Mouse (Mus musculus) layer of hippocampus, adult 2 months (tissue): ENCODE results near the gene Kcnj5. TPM values are rescaled to one million over a fixed set of nuclear protein-coding genes. Genes with fewer than 3 reads are reported as not detected.

Source experiments
- DNase-seq, 2 experiments: peaks; one replicate each; pipeline ENCODE4 v3.0.0; 2022; ENCODE audit warnings: low spot score in 2 of 2
- H3K27ac ChIP-seq: fragments of 200-600 bp; 2 replicates; pipeline ENCODE4 v1.8.1; 2022
- H3K4me3 ChIP-seq: fragments of 200-600 bp; 2 replicates; pipeline ENCODE4 v1.8.1; 2022; ENCODE audit warnings: mild to moderate bottlenecking
- CTCF ChIP-seq: fragments of 200-600 bp; conservative IDR thresholded peaks from 2 replicates; pipeline ENCODE4 v1.8.1; 2022; ENCODE audit warnings: antibody characterized with exemption, mild to moderate bottlenecking, moderate library complexity
- long read RNA-seq, 2 experiments: library from polyadenylated mRNA; stranded (forward); transcript quantifications; one replicate each; pipeline ENCODE4 v2.0.0; 2021; ENCODE audit warnings: borderline mapping rate in 2 of 2
- total RNA-seq, 2 experiments: library from RNA; stranded (reverse); gene quantifications; 2 replicates each; pipeline ENCODE4 v1.2.3; 2021

The Kcnj5 gene
- under 1 TPM; 0.25 to 0.36 TPM for total RNA-seq
- long read RNA-seq, experiment 1, result 0 reads
- long read RNA-seq, experiment 2, result 0 reads

DNA sequence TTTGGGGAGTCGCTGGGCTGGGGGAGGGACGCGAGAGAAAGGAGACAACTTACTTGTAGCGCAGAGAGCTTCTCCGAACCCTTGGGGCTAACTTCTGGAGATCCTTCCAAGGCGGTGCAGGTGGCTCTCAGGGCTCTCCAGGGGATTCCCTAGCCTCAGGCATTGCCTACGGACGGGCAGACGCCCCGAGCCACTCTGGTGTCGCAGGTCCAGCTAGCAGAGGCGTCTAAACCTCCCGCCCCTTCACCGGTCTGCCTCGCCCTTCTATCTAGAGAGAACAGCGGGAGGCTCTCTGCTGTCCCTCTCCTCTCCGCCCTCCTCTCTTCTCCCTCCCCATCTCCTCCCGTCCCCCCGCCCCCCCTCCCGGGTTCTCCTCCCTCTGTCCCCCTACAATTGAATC lies at the start of gene Kcnj5:
TSS of gene Kcnj5 (minus strand) at position 300 of the 400 bp plus-strand sequence.
- H3K27ac ChIP-seq, result no peak within 1 kb of the TSS
- peak within 1 kb of the TSS; percentile 27 for H3K4me3 ChIP-seq
- TF ChIP-seq CTCF, result no peak

DNA sequence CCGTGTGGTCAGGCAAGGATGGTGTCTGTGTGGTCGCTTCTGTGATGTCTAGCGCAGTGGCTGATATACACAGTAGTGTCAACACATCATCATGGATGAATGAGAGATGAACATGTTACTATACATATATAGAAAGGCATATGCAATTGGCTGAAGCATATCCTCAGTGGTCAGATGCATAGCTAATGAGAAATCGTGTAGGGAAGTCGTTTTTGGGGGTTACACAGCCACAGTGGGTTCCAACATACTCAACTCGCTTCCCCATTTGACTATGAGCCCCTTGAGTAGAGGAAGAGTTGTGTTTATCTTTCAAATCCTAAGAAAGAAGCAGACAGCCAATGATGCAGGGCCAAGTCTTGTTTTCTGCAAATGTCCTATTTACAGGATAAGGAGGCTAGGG lies 48.6 kb upstream of the Kcnj5 start:
- Histone ChIP-seq H3K27ac (no peak overlapping the region), H3K4me3 (no peak overlapping the region)
- no peak for DNase-seq
- TF ChIP-seq CTCF, result no peak

More for the DNA sequence above, at the start of gene Kcnj5:
- no peak for DNase-seq

DNA sequence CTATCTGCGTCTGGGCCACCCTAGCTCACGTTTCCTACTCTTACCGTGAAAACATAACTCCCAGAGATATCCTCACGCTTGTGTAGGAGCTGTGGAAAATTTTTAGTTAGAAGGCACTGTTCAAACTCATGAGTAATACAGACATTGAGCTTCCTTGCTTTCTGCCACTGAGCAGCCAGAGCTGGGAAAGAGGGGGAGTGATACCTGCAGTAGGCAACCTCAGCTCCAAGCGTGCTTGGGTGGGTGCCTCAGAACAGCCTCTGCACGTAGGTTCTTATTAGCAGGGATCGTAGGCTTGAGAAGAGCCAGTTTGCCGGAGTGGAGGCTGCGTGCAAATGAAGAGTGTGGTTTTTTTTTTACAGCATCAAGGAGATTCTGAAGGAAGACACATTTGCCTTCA lies 47.6 kb upstream of the Kcnj5 start:
- no peak overlapping the region for H3K27ac ChIP-seq
- no peak for DNase-seq
- no peak for TF ChIP-seq CTCF

GRCm38 (mm10) chr9:32391092-32391491 lies 46.9 kb upstream of the Kcnj5 start:
- TF ChIP-seq CTCF, result no peak
- Histone ChIP-seq H3K27ac (no peak overlapping the region), H3K4me3 (no peak overlapping the region)
- no peak for DNase-seq

More for the DNA sequence above, 47.6 kb upstream of the Kcnj5 start:
- H3K4me3 ChIP-seq, result no peak overlapping the region

DNA sequence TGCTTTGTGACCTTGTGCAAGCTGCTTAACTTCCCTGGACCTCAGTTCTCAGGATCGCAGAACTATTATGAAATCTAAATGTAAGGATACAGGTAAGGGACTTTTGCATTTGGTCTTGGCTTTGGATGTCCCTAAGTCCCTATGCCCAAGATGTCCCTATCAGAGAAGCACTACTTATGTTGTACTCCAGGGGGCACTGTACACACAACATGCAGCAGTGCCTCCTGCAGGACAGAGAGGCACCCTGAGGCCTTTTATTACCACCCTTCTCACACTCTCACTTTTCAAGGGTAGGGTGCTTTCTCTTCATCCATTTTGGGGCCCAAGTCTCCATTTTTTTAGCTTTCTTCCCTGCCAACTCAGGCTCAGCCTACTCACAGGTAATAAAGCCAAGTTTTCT lies 44.0 kb upstream of the Kcnj5 start:
- TF ChIP-seq CTCF, result peak; percentile 67
- no peak for DNase-seq
- no peak overlapping the region for H3K27ac ChIP-seq
- no peak overlapping the region for H3K4me3 ChIP-seq

DNA sequence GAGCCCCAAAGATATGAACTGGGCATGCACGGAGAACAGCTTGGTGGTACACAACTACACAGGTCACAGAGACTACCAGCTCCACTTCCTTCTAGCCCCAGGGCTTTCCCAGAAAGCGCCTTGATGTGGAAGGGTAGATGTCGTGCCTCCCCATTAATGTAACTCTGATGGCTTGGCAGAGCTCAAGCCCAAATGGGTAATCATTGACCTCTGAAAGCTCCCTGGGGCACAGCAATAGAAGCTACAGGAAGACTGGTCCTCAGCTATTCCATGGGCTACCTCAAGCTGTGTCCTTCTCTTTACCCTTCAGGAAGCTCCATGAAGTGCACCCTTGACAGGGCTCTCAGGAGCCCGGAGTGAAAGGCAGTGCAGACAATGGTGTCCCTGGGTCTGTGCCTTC lies 40.8 kb upstream of the Kcnj5 start:
- Histone ChIP-seq H3K4me3 (no peak overlapping the region), H3K27ac (no peak overlapping the region)
- no peak for TF ChIP-seq CTCF
- no peak for DNase-seq

GRCm38 (mm10) chr9:32376863-32377590 lies 32.9 kb upstream of the Kcnj5 start:
- no peak for DNase-seq
- H3K27ac ChIP-seq, result no peak overlapping the region
- H3K4me3 ChIP-seq, result no peak overlapping the region
- no peak for TF ChIP-seq CTCF

DNA sequence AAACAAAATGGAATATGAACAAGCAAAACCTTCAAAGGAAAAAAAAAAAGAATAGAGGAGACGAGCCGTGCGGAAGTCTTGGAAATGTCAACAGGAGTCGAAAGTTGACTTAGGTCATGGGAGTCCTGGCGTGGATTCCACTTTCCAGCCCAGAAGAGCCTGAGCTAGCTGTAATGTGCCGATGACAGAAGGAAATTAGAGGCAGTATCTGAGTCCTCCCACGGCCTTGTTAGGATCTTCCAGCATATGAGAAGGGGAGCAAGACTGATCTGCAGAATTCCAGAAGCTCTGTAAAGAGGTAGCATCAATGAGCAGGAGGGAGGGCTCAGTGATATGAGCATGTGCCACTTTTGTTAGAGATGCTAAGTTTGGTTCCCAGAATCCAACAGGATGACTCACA lies 31.9 kb upstream of the Kcnj5 start:
- DNase-seq, result no peak
- Histone ChIP-seq H3K27ac (no peak overlapping the region), H3K4me3 (no peak overlapping the region)
- TF ChIP-seq CTCF, result no peak

DNA sequence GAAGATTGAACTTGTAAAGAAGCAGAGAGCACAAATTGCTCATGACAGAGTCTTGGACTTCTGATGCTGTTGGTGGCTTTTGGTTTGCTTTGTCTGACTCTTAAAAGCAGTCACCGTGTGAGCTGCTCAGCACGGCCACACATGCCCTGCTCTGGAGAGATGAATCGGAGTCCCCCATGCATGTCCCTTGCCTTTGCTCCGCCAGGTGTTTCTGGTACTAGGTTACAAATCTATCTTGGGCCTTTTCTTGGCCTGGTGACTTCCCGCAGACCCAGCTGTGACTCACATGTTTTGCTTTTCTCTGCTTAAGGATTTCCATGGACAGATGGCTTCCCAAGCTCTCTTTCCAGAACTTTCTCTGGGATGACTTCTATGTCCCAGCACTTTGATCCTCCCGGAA lies 29.5 kb upstream of the Kcnj5 start:
- no peak overlapping the region for H3K4me3 ChIP-seq
- no peak for TF ChIP-seq CTCF
- H3K27ac ChIP-seq, result no peak overlapping the region
- no peak for DNase-seq

DNA sequence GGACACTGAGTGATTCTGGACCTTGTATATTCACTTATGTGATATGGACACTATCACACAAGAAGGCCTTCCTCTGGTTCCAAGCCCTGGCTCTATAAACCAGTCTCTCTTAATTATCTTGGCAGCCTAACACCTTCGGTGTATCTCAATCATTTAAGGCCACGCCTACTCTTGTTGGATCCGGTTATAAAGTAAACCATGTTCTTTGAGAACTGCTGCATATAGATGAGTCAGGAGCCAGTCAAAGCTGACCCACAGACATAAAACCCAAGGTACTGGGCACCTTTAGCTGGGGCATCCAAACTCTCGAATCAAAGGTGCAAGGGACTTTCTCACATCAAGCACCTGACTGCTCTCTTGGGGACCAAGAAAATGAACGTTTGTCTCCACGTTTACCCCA lies 28.1 kb upstream of the Kcnj5 start, which contains the start of gene Kcnj1:
TSS of gene Kcnj1 (plus strand) at position 292 of the 400 bp plus-strand sequence.
- TF ChIP-seq CTCF, result no peak
- H3K27ac ChIP-seq, result no peak within 1 kb of the TSS
- H3K4me3 ChIP-seq, result no peak within 1 kb of the TSS
- no peak for DNase-seq

DNA sequence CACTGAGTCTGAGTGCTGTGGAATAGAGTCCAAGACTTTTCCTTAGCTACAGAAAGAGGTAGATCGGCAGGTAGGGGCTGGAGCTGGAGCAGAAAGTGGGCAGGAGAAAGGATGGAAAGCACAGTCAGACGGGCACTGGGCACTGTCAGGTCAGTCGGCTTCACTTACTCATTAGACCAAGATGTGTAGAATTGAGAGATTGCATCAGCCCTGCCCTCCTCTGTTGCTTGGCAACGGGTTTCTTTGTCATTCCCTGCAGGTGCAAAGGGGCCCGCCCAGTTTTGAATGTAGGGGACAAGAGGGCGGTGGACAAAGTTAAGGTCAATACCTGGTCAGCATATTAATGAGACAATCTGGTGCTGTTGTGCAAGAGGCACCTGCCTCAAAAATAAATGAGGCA lies 25.2 kb upstream of the Kcnj5 start:
- no peak for DNase-seq

DNA sequence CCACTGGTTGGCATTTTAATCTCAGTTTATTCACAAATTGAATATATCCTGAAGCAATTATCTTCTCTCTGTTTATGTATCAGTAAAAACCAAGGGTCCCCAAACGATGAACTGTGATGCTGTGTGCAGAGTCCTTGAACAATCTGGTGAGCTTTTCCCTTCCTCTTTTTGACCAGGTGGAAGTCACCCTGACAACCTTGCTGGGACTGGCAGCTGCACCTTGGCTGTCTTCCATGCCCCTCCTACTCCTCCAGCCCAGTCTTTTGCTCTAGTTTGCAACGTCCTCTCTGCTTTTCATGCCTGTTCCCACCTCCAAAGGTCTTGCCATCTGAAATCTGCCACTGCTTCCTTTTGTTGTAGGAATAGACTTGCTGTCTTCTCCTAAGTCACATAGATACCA lies 24.7 kb upstream of the Kcnj5 start:
- no peak for TF ChIP-seq CTCF
- H3K27ac ChIP-seq, result no peak overlapping the region
- no peak overlapping the region for H3K4me3 ChIP-seq
- no peak for DNase-seq

More for the DNA sequence above, 25.2 kb upstream of the Kcnj5 start:
- no peak overlapping the region for H3K4me3 ChIP-seq
- no peak for TF ChIP-seq CTCF
- no peak overlapping the region for H3K27ac ChIP-seq

DNA sequence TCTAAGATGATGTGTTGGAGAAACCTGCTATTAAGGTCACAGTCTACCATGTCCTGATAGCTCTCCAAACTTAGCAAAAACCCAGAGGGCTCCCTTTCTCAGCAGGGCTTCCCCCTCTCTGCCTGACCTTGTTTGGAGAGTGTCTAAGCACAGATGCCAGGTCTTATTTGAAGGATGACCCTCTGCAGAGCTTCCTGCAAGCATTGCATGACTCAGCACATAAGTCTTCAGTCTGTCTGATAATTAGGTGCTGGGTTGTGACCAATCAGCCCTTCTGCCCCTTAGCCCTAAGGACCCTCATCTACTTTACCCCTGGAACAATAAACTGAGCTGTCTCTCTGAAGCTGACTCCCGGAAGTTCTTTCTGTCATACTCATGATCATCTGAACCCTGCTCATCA lies 16.6 kb upstream of the Kcnj5 start:
- no peak overlapping the region for H3K4me3 ChIP-seq
- TF ChIP-seq CTCF, result no peak
- DNase-seq, result no peak
- no peak overlapping the region for H3K27ac ChIP-seq

- no peak overlapping the region for H3K27ac ChIP-seq
- peak; percentile 47 to 79 for DNase-seq
- peak; percentile 91 for TF ChIP-seq CTCF
- no peak overlapping the region for H3K4me3 ChIP-seq
Observed at GRCm38 (mm10) chr9:32350332-32350731, 6.2 kb upstream of the Kcnj5 start.

GRCm38 (mm10) chr9:32349344-32349743 lies 5.2 kb upstream of the Kcnj5 start:
- DNase-seq, result no peak
- H3K4me3 ChIP-seq, result no peak overlapping the region
- no peak for TF ChIP-seq CTCF
- no peak overlapping the region for H3K27ac ChIP-seq
